Mouse (Mus musculus): ENCODE measurements around the gene Tnfrsf12a.

Tnfrsf12a gene

DNA sequence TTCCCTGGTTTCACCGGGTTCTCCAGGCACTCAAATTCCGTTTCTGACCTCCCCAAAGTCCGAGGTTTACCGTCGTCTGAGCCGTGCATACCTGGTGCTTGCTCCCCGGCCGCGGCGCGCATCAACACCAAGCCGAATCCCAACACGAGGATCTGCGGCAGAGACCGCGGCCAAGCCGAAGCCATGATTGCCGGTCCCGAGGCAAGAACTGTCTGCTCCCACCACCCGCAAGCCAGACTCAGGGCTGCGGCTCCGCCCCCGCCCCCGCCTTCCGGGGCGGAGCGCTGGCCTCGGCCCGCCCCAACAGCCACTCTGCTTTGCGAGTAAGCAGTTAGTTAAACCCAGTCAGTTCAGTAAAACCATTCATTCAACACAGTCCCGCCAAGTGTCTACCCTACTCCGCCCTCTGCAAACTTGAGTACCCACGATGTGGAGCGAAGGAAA, at the start of gene Tnfrsf12a:
Gene Tnfrsf12a, minus strand, starts transcription at position 233 of the 444 bp plus-strand sequence.
- peak; percentile 88 to 93 for DNase-seq

GRCm38 (mm10) chr17:23726758-23727142, 49.5 kb upstream of the Tnfrsf12a start:
- peak; percentile 65 to 79 for DNase-seq

GRCm38 (mm10) chr17:23725999-23726757, 48.9 kb upstream of the Tnfrsf12a start, which contains the start of gene Pkmyt1:
Pkmyt1 (plus strand) TSS chr17:23726336.
- peak; percentile 93 to 97 for DNase-seq

DNA sequence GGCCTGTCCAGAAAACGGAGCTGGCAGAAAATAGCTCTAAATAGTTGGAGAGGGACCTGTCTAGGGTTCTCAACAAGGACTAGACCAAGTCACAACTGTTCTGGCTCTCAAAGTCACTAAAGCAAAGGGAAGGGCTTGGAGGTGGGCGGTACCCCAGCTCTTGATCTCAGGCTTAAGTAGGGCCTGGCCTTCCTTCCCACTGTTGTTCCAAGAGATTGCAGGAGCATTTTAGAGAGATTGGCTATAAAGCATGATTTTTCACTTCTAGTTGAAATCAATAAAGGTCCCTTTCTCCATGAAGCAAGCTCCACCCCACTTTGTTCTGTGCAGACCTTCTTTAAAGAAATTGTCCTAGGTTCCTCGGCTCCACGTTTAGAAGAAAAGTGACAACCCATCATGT, 48.2 kb upstream of the Tnfrsf12a start:
- no peak for DNase-seq

GRCm38 (mm10) chr17:23722376-23723125, 45.3 kb upstream of the Tnfrsf12a start, which contains the start of gene 1520401A03Rik:
1520401A03Rik (minus strand) TSS chr17:23722783.
- DNase-seq: no peak

DNA sequence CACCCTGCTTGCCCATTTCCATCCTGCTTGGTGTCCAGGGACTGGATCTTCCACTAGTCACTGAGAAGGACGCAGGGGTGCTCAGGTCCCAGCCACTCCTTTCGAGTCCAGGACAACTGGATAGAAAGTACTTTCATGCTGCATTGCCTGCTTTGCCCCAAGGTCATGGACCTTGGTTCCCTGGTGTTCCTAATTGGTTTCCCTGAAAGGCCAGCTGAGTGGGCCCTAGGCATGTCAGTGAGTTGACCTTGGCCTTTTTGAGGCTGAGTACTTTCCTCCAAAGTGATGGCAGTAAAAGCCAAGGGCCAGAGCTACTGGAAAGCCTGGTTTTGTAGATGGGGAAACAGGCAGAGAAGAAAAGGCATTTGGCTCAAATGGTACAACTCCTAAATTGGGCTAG, 44.6 kb upstream of the Tnfrsf12a start:
- no peak for DNase-seq

DNA sequence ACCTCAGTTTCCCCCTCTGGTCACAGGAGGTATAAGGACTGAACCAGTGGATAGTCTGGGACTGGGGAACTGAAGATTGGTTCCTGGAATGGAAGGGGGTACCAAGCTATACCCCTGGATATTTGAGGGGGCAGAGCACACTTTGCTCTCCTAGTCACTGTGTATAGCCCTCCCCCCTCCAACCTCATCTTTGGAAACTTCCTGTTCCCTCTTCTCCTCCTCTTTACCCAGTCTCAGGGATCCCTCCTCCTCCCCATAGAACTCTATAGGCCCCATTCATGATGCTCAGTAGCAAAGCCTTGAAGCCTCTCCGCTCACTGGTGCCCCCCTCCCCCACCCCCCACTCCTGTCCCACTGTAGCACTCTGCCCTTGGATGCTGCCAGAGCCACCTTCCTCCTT, 42.2 kb upstream of the Tnfrsf12a start:
- no peak for DNase-seq

DNA sequence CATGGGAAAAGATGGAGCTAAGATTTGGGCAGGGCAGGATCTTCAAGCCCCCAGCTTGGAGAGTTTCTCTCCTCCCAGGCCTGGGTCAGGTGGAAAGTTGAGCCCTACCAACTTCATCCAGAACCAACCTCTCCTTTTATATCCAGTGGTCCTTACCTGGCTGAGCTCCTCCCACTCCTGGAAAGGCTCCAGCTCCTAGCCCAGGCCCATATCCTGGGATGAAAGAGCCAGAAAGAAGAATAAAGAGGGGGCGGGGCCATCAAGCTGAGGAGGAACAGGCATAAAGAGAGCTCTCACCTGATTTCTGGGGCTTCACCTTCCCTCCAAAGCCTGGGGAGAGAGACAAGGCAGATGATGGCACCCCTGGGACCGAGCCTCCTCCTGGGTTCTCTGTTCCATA, 39.7 kb upstream of the Tnfrsf12a start:
- no peak for DNase-seq

DNA sequence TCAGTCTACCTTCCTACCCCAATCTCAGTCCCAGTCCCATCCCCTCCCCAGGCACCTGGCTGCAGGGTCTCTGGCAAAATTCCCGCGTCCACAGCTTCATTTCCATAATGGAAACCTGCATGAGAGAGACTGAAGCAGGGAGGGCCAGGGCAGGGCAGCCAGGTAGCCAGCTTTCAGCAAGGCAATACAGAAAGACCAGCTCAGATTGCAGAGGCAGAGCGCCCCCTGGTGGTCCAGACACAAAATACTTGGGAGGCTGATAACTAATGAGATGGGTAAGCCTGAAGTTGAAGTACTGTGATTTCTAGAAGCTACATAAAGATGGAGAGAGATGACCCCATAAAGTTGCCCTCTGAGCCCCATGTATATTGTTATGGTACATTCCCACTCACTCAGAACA, 28.9 kb upstream of the Tnfrsf12a start:
- peak; percentile 89 to 91 for DNase-seq

- DNase-seq: peak in 1 of 2 experiments; percentile 10
These were observed 28.3 kb upstream of the Tnfrsf12a start for GRCm38 (mm10) chr17:23705525-23706104.

GRCm38 (mm10) chr17:23704741-23705140, 27.5 kb upstream of the Tnfrsf12a start:
- DNase-seq: peak; percentile 13 to 43

DNA sequence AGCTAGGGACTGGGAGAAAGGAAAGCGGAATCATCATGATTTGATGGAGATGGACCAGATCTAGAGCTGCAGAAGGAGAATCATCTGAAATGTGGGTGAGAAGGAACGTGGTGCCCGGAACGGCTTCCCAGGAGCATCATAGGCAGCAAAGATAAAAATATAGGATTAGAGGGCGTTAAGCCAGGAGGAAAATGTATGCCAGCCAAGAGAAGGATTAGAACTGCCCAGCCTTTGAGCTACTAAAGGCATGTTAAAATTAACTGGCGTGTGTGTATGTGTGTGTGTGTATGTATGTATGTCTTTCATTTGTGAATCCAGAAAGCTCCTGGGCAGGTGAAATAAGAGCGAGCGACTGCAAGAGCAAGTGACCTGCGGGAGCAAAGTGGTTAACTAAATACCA, 26.0 kb upstream of the Tnfrsf12a start:
- no peak for DNase-seq

- peak; percentile 94 to 97 for DNase-seq
These were observed 22.8 kb upstream of the Tnfrsf12a start for GRCm38 (mm10) chr17:23700079-23700478.

GRCm38 (mm10) chr17:23699131-23700077, 22.1 kb upstream of the Tnfrsf12a start:
- peak; percentile 75 to 83 for DNase-seq

DNA sequence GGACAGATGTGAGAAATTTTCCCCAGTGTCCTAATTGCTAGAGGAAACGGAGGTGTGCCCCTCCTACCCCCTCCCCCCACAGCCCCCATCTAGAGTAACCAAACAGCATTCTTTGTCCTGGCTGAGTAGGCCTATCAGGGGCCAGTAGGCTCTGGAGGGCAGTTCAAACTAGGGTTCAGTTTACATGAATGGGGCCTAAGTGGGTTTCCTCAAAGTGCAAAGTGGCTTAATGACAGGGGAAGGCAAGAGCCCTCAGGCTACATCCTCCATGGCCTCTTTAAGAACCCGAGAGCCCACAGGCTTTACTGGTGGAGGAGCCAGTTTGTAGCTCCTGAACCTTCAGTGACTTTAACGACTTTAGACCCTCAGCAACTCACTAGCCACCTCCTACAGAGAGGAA, 18.5 kb upstream of the Tnfrsf12a start:
- no peak for DNase-seq

DNA sequence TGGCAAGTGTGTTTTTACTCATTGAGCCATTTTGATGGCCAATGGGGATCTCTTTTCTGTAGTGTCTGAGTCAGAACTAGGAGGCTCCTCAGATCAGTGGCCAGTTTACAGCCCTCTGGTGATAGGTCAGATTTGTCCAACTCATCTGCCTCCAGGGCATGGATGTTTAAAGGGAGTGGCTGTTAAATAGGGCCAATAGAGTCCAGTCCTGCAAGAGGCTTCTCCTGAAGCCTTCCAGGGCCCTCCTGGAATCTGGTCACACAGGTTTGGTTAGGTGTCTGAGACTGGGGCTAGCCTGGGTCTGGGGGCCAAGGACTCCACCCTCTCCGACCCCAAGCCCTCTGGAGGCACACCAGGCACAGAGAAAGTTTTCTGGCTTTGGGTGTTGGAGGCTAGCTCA, 17.2 kb upstream of the Tnfrsf12a start:
- no peak for DNase-seq

- DNase-seq: no peak
These were observed 6.8 kb upstream of the Tnfrsf12a start, which contains the start of gene Cldn9 for GRCm38 (mm10) chr17:23683856-23684672. Cldn9 (minus strand) TSS chr17:23684026.

DNA sequence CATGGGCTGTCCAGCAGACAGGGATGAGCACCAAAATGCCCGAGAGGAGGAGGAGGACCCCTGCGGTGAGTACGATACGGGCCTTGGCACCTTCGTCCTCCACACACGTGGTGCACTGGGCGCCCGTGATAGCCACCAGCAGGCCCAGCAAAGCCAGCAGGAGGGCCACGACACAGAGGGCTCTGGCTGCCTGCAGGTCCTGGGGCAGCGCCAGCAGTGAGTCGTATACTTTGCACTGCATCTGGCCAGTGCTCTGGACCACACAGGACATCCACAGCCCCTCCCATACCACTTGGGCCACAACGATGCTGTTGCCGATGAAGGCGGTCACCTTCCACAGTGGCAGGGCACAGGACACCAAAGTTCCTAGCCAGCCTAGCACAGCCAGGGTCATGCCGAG, 6.0 kb upstream of the Tnfrsf12a start:
- DNase-seq: no peak

DNA sequence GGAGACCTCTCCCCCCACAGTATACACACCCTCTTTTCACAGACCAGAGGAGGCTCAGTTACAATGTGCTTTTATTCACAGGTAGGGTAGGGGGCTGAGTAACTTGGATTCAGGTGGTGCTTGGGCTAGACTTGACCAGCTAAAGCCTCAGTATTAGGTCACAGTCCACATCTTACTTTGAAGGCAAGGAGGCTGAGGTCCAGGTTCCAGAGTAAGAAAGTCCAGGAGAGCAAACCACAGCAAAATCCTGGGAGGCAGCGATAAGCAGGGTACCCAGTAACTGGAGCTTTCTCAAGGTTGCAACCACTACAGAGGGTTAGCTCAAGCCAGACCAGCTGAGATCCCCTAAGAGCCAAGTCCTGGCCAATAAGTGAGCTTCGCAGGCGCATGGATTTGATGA, 5.3 kb upstream of the Tnfrsf12a start:
- DNase-seq: no peak

GRCm38 (mm10) chr17:23682092-23682491, 4.8 kb upstream of the Tnfrsf12a start:
- no peak for DNase-seq

DNA sequence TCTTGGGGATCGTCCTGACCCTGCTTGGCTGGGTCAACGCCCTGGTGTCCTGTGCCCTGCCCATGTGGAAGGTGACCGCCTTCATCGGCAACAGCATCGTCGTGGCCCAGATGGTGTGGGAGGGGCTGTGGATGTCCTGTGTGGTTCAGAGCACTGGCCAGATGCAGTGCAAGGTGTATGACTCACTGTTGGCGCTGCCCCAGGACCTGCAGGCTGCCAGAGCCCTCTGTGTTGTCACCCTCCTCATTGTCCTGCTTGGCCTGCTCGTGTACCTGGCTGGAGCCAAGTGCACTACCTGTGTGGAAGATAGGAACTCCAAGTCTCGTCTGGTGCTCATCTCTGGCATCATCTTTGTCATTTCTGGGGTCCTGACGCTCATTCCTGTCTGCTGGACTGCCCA, 3.8 kb upstream of the Tnfrsf12a start:
- DNase-seq: no peak

All from cerebellum, postnatal 25 days (tissue).